Mouse (Mus musculus) lung, embryonic 14.5 days (tissue): Measurements from ENCODE around the gene Slc25a38. TPM values are rescaled to one million over a fixed set of nuclear protein-coding genes. Genes with fewer than 3 reads are reported as not detected.

Experiments
- ATAC-seq: fragments of 200-750 bp; cut with Nextera tagmentation; 2 replicates; pipeline ENCODE4 v1.8.0; 2017; ENCODE audit warnings: mild to moderate bottlenecking, moderate TSS enrichment, moderate library complexity; ENCODE audit not compliant: insufficient read depth
- DNase-seq: peaks from one replicate; pipeline ENCODE4 v3.0.0-alpha.2; 2015
- H3K27ac ChIP-seq: fragments of 300-500 bp; sonication (generic); 2 replicates; pipeline ENCODE4 v1.5.1; 2014; ENCODE audit warnings: low read depth, mild to moderate bottlenecking, moderate library complexity
- H3K27me3 ChIP-seq: fragments of 300-500 bp; sonication (generic); 2 replicates; pipeline ENCODE4 v1.6.1; 2014; ENCODE audit warnings: low read length, control low read depth; ENCODE audit not compliant: insufficient read depth
- H3K36me3 ChIP-seq: fragments of 300-500 bp; sonication (generic); 2 replicates; pipeline ENCODE4 v1.6.1; 2014; ENCODE audit warnings: control low read depth; ENCODE audit not compliant: insufficient read depth
- H3K4me1 ChIP-seq: fragments of 300-500 bp; sonication (generic); 2 replicates; pipeline ENCODE4 v1.6.1; 2014; ENCODE audit warnings: antibody characterized with exemption, control low read depth; ENCODE audit not compliant: insufficient read depth
- H3K4me2 ChIP-seq: fragments of 300-500 bp; sonication (generic); 2 replicates; pipeline ENCODE4 v1.6.1; 2014; ENCODE audit warnings: mild to moderate bottlenecking
- H3K4me3 ChIP-seq: fragments of 300-500 bp; sonication (generic); 2 replicates; pipeline ENCODE4 v1.5.1; 2014; ENCODE audit warnings: low read depth, low read length
- H3K9ac ChIP-seq: fragments of 300-500 bp; sonication (generic); 2 replicates; pipeline ENCODE4 v1.6.1; 2014
- H3K9me3 ChIP-seq: fragments of 300-500 bp; sonication (generic); 2 replicates; pipeline ENCODE4 v1.6.1; 2016; ENCODE audit warnings: low read depth, low read length, control low read depth
- CTCF ChIP-seq: IDR thresholded peaks from 2 replicates; pipeline ENCODE4 v1.5.1; 2016; ENCODE audit warnings: antibody characterized with exemption, low read depth
- WGBS: fragments of 180-500 bp; shearing (Covaris S2); extraction: QIAGEN DNeasy Blood & Tissue Kit; methylation state at CpG from one replicate; pipeline ENCODE4 v1.1.7; 2014; 5-methylcytosine and 5-hydroxymethylcytosine counted together
- polyA plus RNA-seq: library from polyadenylated mRNA; unstranded; fragments of >200 nt; fragmentation: Nextera tagmentation; extraction: Ambion mirVana; gene quantifications from 2 replicates; pipeline ENCODE4 v1.2.1, GENCODE M21; 2014

Slc25a38 gene
- polyA plus RNA-seq, 1 experiment from 2014 or later = 31.4 TPM

- no peak for DNase-seq
- Histone ChIP-seq H3K4me1 (no peaks in the 10 kb centered on the region), H3K27me3 (no peaks in the 10 kb centered on the region), H3K36me3 (no peaks in the 10 kb centered on the region), H3K27ac (no peak overlapping the region), H3K4me3 (no peak overlapping the region), H3K4me2 (no peak overlapping the region), H3K9ac (no peak overlapping the region), H3K9me3 (no peaks in the 10 kb centered on the region)
- no peak for TF ChIP-seq CTCF
- 86% methylated on average over 16 of the region's 16 CpGs for WGBS
- ATAC-seq = no peak
Measured at GRCm38 (mm10) chr9:120163862-120164261, 53.7 kb downstream of the Slc25a38 start.

- TF ChIP-seq CTCF = no peak
- Histone ChIP-seq H3K27ac (no peak overlapping the region), H3K4me1 (no peaks in the 10 kb centered on the region), H3K9me3 (no peaks in the 10 kb centered on the region; the same call in 1 of the 2 replicates), H3K9ac (no peak overlapping the region), H3K36me3 (no peaks in the 10 kb centered on the region), H3K4me3 (no peak overlapping the region), H3K4me2 (no peak overlapping the region), H3K27me3 (no peaks in the 10 kb centered on the region)
- ATAC-seq = no peak
- 59% methylated on average over 11 of the region's 11 CpGs for WGBS
- DNase-seq = no peak
Measured at GRCm38 (mm10) chr9:120167826-120168225, 57.7 kb downstream of the Slc25a38 start.

- no peak overlapping the region for H3K4me3 ChIP-seq
- peak; percentile 81 for DNase-seq
- H3K27ac ChIP-seq = no peak overlapping the region
Measured at GRCm38 (mm10) chr9:120171295-120171694, 61.1 kb downstream of the Slc25a38 start.

More at GRCm38 (mm10) chr9:120171295-120171694, 61.1 kb downstream of the Slc25a38 start:
- Histone ChIP-seq H3K9me3 (no peaks in the 10 kb centered on the region; the same call in 1 of the 2 replicates), H3K9ac (no peak overlapping the region), H3K36me3 (no peaks in the 10 kb centered on the region), H3K4me1 (no peaks in the 10 kb centered on the region), H3K27me3 (no peaks in the 10 kb centered on the region), H3K4me2 (no peak overlapping the region)
- peak; percentile 73 for TF ChIP-seq CTCF
- 33% methylated on average over 5 of the region's 5 CpGs for WGBS
- no peak for ATAC-seq

Other genes with a start within 250 kb of the Slc25a38 start
- gene Wdr48, start 215.5 kb upstream of the Slc25a38 start, polyA plus RNA-seq = 50.9 and 51.1 TPM in 2 replicates
- 30.0 and 30.8 TPM in 2 replicates for gene Gorasp1, start 172.8 kb upstream of the Slc25a38 start, polyA plus RNA-seq
- 0.16 and 0.28 TPM in 2 replicates for gene Ttc21a, start 172.8 kb upstream of the Slc25a38 start, polyA plus RNA-seq
- gene Csrnp1, start 125.7 kb upstream of the Slc25a38 start, polyA plus RNA-seq = 2.2 and 2.7 TPM in 2 replicates
- 0.07 and 0.87 TPM in 2 replicates for gene Xirp1, start 86.8 kb upstream of the Slc25a38 start, polyA plus RNA-seq
- 8.7 and 9.7 TPM in 2 replicates for gene Cx3cr1, start 40.5 kb upstream of the Slc25a38 start, polyA plus RNA-seq
- gene Ccr8, start 18.3 kb upstream of the Slc25a38 start, polyA plus RNA-seq = 0.16 TPM in 1 of 2 replicates, not detected in the other
- 2,022 and 2,170 TPM in 2 replicates for gene Rpsa, start 17.3 kb downstream of the Slc25a38 start, polyA plus RNA-seq
- gene Mobp, start 39.3 kb downstream of the Slc25a38 start, polyA plus RNA-seq = not detected in 2 replicates
- 0.09 and 0.18 TPM in 2 replicates for gene Myrip, start 191.1 kb downstream of the Slc25a38 start, polyA plus RNA-seq